In the genomic region with DNA sequence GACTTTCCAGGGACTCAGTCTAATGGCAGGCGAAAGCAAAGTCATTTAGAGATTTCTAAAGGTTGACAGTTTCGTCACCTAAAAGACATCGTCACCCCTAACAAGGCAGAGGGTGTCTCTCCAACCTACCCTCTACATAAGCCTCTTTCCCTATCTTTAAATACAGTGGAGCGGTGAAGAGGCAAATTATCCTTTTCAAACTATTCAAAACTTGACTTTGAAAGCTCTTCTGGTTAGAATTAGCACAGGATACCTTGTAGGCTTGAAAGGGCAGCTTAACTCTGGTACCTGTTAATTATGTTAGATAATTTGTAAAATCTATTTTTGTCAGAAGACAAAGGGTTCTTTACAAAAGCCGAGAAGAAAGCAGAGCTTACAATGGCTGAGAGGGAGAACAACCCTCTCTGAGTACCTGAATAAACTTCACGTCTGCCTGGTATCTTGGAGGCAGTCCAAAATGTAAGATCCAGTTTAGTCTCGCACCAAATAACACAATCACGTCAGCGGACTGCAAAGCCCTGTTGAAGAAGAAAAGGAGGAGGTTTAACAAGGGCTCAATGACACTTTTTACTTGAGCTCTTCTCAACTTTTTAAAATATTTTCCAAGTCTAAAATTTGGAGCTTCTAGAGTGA, we compare ENCODE assay signal across 26 mouse cellular contexts. TPM values are rescaled to one million over a fixed set of nuclear protein-coding genes. Genes with fewer than 3 reads are reported as not detected.
"Had no signal": no experiment of that assay in that cellular context is flagged by ENCODE, and none has a peak within 500 bp of the region (broad histone marks: within the 10 kb centered on the region; RNA-seq: fewer than 3 reads in every experiment).

No protein-coding gene starts in this region.

- H3K4me2 ChIP-seq: kidney, embryonic 15.5 days; limb, embryonic 12.5 days; limb, embryonic 15.5 days; liver, embryonic 12.5 days; liver, embryonic 15.5 days; midbrain, embryonic 13.5 days; neural tube, embryonic 13.5 days; stomach, embryonic 15.5 days had no signal

- H3K36me3 ChIP-seq: kidney, embryonic 15.5 days; limb, embryonic 12.5 days; limb, embryonic 15.5 days; midbrain, embryonic 10.5 days; midbrain, embryonic 13.5 days; neural tube, embryonic 13.5 days; stomach, embryonic 15.5 days had no signal

- H3K4me1 ChIP-seq: kidney, embryonic 15.5 days; limb, embryonic 12.5 days; limb, embryonic 15.5 days; liver, embryonic 15.5 days; midbrain, embryonic 10.5 days; midbrain, embryonic 13.5 days; neural tube, embryonic 13.5 days; stomach, embryonic 15.5 days had no signal

- H3K9me3 ChIP-seq: kidney, embryonic 15.5 days; limb, embryonic 12.5 days; limb, embryonic 15.5 days; liver, embryonic 12.5 days; liver, embryonic 15.5 days; midbrain, embryonic 10.5 days; midbrain, embryonic 13.5 days; neural tube, embryonic 13.5 days; stomach, embryonic 15.5 days had no signal

- H3K27ac ChIP-seq: kidney, embryonic 15.5 days; limb, embryonic 12.5 days; limb, embryonic 15.5 days; liver, embryonic 12.5 days; liver, embryonic 15.5 days; midbrain, embryonic 10.5 days; midbrain, embryonic 13.5 days; neural tube, embryonic 13.5 days; stomach, embryonic 15.5 days had no signal

- DNase-seq: kidney, adult 18-20 months; kidney, postnatal 10 days; kidney, postnatal 36 days; left cerebral cortex, postnatal 4 days; lung, adult 18-20 months; retina, postnatal 1 day; right cerebral cortex, postnatal 25 days; spleen, adult 18-20 months; thymus, postnatal 25 days had no signal

- H3K9ac ChIP-seq: kidney, embryonic 15.5 days; limb, embryonic 12.5 days; limb, embryonic 15.5 days; liver, embryonic 12.5 days; liver, embryonic 15.5 days; midbrain, embryonic 13.5 days; neural tube, embryonic 13.5 days; stomach, embryonic 15.5 days had no signal

- ATAC-seq: liver, embryonic 12.5 days; midbrain, embryonic 13.5 days; midbrain, embryonic 16.5 days had no signal

- H3K4me3 ChIP-seq: kidney, embryonic 15.5 days; limb, embryonic 12.5 days; limb, embryonic 15.5 days; liver, embryonic 12.5 days; liver, embryonic 15.5 days; megakaryocyte, embryonic 14.5 days; midbrain, embryonic 10.5 days; midbrain, embryonic 13.5 days; myocyte; neural tube, embryonic 13.5 days; stomach, embryonic 15.5 days had no signal

- H3K27me3 ChIP-seq: kidney, embryonic 15.5 days; limb, embryonic 12.5 days; limb, embryonic 15.5 days; liver, embryonic 12.5 days; liver, embryonic 15.5 days; megakaryocyte, embryonic 14.5 days; midbrain, embryonic 13.5 days; neural tube, embryonic 13.5 days; stomach, embryonic 15.5 days had no signal

RNA-seq across cellular contexts. Expression of a gene that starts 20.0 kb away (rescaled TPM):
- total RNA-seq: layer of hippocampus, postnatal 14 days; left cerebral cortex, adult 8-10 months; left cerebral cortex, postnatal 14 days; left cerebral cortex, postnatal 4 days; monocyte, adult 5-6 weeks; neutrophil, adult 5-6 weeks had no signal
- polyA plus RNA-seq: limb, embryonic 12.5 days; midbrain, embryonic 13.5 days; midbrain, embryonic 16.5 days; myocyte; stomach, embryonic 15.5 days had no signal

RNA-seq across cellular contexts. Expression of a gene that starts 29.6 kb away (rescaled TPM):
- polyA plus RNA-seq: midbrain, embryonic 13.5 days; midbrain, embryonic 16.5 days had no signal
